Mouse (Mus musculus) cortical plate, adult 2 months (tissue): ENCODE results near the gene Robo4. TPM values are rescaled to one million over a fixed set of nuclear protein-coding genes. Genes with fewer than 3 reads are reported as not detected.

ENCODE experiments used
- H3K27ac ChIP-seq: fragments of 200-500 bp; 2 replicates; pipeline ENCODE4 v1.5.1; 2012; ENCODE audit warnings: low read length, control low read depth, inconsistent platforms; ENCODE audit not compliant: insufficient read depth
- H3K4me1 ChIP-seq: fragments of 200-500 bp; 2 replicates; pipeline ENCODE4 v1.6.1; 2011; ENCODE audit warnings: low read length; ENCODE audit not compliant: control insufficient read depth, insufficient read depth
- H3K4me3 ChIP-seq: fragments of 200-500 bp; 2 replicates; pipeline ENCODE4 v1.5.1; 2011; ENCODE audit warnings: mild to moderate bottlenecking, low read length, control low read depth; ENCODE audit not compliant: insufficient read depth
- CTCF ChIP-seq: fragments of 200-500 bp; IDR thresholded peaks from 2 replicates; pipeline ENCODE4 v1.5.1; 2011; ENCODE audit warnings: mild to moderate bottlenecking, control low read depth, low read length; ENCODE audit not compliant: insufficient read depth; ENCODE audit errors: extremely low read depth
- POLR2A ChIP-seq: fragments of 200-500 bp; IDR thresholded peaks from 2 replicates; pipeline ENCODE4 v1.6.1; 2011; ENCODE audit warnings: mild to moderate bottlenecking, low read length, control low read depth; ENCODE audit not compliant: insufficient read depth; ENCODE audit errors: extremely low read depth
- polyA plus RNA-seq: library from polyadenylated mRNA; depleted of rRNA; stranded (reverse); fragments of >200 nt; gene quantifications from 2 replicates; pipeline ENCODE4 v1.2.3, GENCODE M21; 2012

The Robo4 gene
- polyA plus RNA-seq, 1 experiment: 6.4 TPM

DNA sequence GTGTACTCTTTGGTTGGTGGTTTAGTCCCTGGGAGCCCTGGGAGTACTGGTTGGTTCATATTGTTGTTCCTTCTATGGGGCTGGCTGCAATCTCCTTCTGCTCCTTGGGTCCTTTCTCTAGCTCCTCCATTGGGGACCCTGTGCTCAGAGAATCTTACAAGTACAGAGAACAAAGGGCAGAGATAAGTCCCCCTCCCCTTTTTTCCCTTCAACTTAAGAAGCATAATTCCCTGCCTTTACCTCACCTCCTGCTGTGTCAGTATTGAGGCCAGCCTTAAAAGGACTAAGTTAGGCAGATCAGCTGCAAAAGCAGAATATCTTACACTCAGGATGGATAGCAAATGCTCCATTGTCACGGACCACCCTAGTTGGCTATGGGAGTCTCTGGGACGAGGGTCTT, 9.6 kb upstream of the Robo4 start:
- H3K4me3 ChIP-seq: no peak overlapping the region
- H3K27ac ChIP-seq: no peak overlapping the region
- no peaks in the 10 kb centered on the region for H3K4me1 ChIP-seq
- TF ChIP-seq POLR2A (no peak), CTCF (no peak)

- Histone ChIP-seq H3K27ac (no peak overlapping the region), H3K4me1 (no peaks in the 10 kb centered on the region), H3K4me3 (no peak overlapping the region)
- TF ChIP-seq POLR2A (no peak), CTCF (no peak)
These were observed 8.1 kb upstream of the Robo4 start for GRCm38 (mm10) chr9:37393482-37394131.

DNA sequence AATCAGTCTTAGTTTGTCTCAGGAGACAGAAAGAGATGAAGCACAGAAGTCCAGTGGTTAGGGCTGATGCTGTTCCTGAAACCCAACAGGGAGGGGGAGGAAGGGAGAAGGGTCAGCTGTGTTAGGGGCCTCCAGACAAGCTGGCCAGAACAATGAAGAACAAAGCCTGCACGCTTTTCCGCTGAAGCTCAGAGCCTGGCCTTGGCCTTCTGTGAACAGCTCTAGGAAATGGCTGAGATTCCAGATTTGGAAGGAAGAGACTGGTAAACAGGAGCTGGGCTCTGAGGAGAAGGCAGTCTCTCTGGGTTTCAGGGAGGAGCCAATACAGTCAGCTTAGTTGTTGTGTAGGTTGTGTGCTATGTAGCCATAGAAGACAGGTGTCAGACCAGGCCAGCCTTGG, 1.1 kb upstream of the Robo4 start:
- H3K4me1 ChIP-seq: no peaks in the 10 kb centered on the region
- H3K27ac ChIP-seq: peak overlapping the region; percentile 80; the same call in 1 of the 2 replicates
- no peak overlapping the region for H3K4me3 ChIP-seq
- TF ChIP-seq POLR2A: no peak
- TF ChIP-seq CTCF: no peak

DNA sequence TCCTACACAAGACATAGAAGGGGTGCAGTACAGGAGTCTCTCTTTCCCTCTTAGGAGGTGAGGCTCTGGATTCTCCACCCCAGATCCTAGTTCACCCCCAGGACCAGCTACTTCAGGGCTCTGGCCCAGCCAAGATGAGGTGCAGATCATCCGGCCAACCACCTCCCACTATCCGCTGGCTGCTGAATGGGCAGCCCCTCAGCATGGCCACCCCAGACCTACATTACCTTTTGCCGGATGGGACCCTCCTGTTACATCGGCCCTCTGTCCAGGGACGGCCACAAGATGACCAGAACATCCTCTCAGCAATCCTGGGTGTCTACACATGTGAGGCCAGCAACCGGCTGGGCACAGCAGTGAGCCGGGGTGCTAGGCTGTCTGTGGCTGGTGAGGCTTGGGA, 804 bp downstream of the Robo4 start:
- TF ChIP-seq POLR2A (no peak), CTCF (no peak)
- H3K4me1 ChIP-seq: no peaks in the 10 kb centered on the region
- no peak overlapping the region; the same call in 1 of the 2 replicates for H3K27ac ChIP-seq
- peak overlapping the region; percentile 20 for H3K4me3 ChIP-seq

DNA sequence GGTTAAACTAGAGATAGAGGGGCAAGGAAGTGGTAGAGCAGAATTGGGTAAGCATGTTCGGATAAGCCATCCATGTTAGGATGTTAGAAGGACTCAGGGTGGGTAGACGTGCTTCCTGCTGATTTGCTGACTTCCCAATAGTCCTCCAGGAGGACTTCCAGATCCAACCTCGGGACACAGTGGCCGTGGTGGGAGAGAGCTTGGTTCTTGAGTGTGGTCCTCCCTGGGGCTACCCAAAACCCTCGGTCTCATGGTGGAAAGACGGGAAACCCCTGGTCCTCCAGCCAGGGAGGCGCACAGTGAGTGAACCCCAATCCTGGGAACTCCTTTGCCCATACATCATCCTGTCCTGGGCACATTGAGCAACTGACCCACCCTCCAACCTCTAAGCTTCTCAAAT, 1.3 kb downstream of the Robo4 start:
- no peak overlapping the region for H3K27ac ChIP-seq
- TF ChIP-seq CTCF (no peak), POLR2A (no peak)
- no peaks in the 10 kb centered on the region for H3K4me1 ChIP-seq
- peak overlapping the region; percentile 20 for H3K4me3 ChIP-seq

DNA sequence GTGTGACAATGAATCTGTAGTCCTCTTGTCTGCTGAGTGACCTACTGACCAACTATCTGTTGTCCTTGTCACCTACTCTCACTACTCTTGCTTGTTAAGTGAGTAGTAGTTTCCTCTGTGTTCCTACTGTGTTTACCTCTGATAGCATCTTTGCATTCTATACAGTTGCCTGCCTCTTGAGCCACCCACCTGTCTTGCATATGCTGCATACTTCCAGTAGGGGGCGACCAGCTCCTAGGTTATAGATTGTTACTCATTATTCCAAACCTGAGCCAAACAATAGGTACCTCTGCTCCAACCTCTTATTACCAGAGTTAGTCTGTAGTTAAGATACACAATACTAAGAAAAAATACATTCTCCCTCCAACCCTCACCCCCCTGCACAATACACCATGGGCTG, 4.7 kb downstream of the Robo4 start:
- H3K4me3 ChIP-seq: no peak overlapping the region
- no peaks in the 10 kb centered on the region for H3K4me1 ChIP-seq
- no peak overlapping the region for H3K27ac ChIP-seq
- TF ChIP-seq CTCF (peak; percentile 75), POLR2A (no peak)

DNA sequence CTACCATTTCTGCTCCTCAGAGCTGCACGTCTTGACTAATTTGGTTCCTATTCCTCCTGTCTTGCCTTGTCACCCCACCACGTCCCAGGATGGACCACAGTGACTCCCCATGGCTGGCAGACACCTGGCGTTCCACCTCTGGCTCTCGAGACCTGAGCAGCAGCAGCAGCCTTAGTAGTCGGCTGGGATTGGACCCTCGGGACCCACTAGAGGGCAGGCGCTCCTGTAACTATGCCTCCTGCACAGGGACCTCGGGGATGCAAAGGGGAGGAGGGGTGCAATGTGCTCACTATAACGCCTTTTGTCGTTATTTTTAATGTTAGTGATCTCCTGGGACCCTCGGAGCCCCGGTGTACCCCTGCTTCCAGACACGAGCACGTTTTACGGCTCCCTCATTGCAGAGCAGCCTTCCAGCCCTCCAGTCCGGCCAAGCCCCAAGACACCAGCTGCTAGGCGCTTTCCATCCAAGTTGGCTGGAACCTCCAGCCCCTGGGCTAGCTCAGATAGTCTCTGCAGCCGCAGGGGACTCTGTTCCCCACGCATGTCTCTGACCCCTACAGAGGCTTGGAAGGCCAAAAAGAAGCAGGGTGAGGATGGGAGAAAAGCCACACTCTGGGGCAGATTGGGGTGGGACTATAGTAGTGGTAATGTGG, 6.3 kb downstream of the Robo4 start:
- no peak overlapping the region for H3K4me3 ChIP-seq
- H3K27ac ChIP-seq: no peak overlapping the region
- H3K4me1 ChIP-seq: no peaks in the 10 kb centered on the region
- no peak for TF ChIP-seq POLR2A
- 0 out of 2 replicates have a peak, but pooled peaks have one; percentile 15 for TF ChIP-seq CTCF

DNA sequence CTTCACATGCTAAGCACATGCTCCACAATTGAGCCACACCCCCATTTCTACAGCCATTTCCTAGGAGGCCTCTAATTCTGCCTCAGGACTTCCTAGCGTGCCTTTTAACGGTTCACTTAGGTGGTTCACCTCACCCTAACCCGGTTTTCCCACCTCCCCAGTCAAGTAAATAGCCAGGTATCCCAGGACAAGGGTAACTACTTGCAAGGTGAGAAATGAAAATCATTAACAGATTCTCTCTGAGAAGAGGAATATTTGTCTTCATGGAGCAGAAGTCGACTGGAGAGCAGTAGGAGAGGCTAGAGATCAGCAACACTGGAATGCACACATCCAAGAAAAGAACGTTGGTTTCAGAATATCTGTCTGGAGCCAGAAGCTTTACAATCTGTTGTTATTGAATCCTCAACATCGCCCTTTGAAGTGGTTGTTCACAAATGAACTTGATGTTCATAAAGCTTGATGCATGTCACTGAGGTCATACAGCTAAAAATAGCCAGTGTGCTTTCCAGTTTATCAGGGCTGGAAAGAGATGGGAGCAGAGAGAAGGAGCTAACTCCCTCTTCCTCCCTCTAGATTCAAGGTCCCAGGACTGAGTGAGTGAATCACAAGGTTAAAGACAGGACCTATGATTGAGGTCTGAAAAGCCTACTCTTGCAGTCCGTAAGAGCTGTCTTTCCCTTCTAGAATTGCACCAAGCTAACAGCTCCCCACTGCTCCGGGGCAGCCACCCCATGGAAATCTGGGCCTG, 8.2 kb downstream of the Robo4 start:
- no peak overlapping the region for H3K27ac ChIP-seq
- H3K4me3 ChIP-seq: no peak overlapping the region
- TF ChIP-seq POLR2A (no peak), CTCF (no peak)
- no peaks in the 10 kb centered on the region for H3K4me1 ChIP-seq

DNA sequence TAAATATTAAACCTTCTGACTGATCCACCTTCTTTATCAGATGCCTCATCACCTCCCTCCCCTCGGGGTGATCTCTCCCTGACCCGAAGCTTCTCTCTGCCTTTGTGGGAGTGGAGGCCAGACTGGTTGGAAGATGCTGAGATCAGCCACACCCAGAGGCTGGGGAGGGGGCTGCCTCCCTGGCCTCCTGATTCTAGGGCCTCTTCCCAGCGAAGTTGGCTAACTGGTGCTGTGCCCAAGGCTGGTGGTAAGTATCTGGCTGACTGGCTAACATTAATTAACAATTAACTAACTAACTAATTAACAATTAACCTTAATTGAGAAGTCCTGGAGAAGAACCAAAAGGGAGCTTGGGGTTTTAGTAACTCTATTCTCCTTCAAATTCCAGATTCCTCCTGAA, 11.3 kb downstream of the Robo4 start:
- no peak for TF ChIP-seq POLR2A
- no peak for TF ChIP-seq CTCF
- H3K27ac ChIP-seq: no peak overlapping the region

GRCm38 (mm10) chr9:37414666-37415065, 13.0 kb downstream of the Robo4 start:
- no peaks in the 10 kb centered on the region for H3K4me1 ChIP-seq
- TF ChIP-seq CTCF (no peak), POLR2A (no peak)

More for the DNA sequence above, 11.3 kb downstream of the Robo4 start:
- Histone ChIP-seq H3K4me1 (no peaks in the 10 kb centered on the region), H3K4me3 (no peak overlapping the region)

More at GRCm38 (mm10) chr9:37414666-37415065, 13.0 kb downstream of the Robo4 start:
- Histone ChIP-seq H3K4me3 (no peak overlapping the region), H3K27ac (no peak overlapping the region)
